Mouse (Mus musculus) right cerebral cortex, postnatal 25 days (tissue): Measurements from ENCODE around the gene Ino80.
"Not testable (repeated sequence)": the region's sequence is repeated elsewhere in the genome, so short reads cannot be mapped to it uniquely, and the experiment has no call there.

ENCODE experiments used
- DNase-seq: peaks from one replicate; pipeline ENCODE4 v3.0.0; 2022

The Ino80 gene

DNA sequence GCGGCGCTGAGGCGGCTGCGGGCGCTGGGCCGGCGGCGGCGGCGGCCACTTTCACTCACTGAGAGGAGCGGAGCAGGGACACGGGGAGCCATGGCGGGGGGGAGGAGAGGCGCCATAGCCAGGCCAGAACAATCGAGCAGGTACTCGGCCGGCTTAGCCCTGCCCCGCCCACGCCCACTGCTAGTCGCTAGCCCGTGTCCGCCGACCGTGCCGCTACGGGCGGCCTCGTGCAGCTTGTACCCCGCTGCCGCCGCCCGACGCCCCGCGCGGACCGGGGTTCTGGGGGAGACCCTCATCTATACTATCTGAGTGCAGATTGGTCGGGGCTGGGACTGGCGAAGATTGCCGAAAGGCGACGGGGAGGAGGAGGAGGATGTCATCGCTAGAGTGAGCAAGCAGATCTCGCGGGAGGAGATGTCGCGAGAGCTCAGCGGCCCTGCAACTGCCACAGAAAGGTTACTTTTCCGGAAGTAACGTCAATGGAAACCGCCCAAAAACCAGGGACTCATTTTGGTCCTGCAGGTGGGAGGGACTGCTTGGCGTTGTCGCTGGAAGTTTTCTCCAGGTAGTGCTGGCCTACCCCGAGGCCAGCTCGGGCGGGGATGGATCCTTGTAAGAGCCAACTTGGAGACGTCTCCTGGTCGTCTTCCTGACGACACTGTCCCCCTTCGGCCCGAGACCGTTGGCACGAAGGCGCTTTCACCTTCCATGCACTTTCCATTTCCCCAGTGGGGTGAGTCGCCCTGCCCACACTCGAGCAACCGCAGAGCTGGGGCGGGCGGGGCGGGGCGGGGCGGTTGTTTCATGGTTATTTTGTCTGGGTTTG, at the start of gene Ino80:
Ino80 (minus strand) TSS at position 117 of the 826 bp plus-strand sequence.
- peak; percentile 98 for DNase-seq

DNA sequence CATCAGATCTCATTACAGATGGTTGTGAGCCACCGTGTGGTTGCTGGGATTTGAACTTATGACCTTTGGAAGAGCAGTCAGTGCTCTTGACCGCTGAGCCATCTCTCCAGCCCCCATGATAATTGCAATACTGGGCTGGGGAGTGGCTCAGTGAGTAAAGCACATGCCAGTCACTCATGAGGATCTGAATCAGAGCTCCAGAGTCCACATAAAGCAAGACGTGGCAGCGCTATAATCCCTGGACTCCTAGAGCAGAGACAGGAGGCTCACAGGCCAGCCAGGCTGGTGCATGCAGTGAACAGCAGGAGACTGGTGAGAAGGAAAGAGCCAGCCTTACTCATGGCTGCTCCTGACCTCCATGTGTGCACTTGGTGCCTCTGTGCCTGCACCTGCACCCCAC, 47.9 kb upstream of the Ino80 start:
- no peak for DNase-seq

DNA sequence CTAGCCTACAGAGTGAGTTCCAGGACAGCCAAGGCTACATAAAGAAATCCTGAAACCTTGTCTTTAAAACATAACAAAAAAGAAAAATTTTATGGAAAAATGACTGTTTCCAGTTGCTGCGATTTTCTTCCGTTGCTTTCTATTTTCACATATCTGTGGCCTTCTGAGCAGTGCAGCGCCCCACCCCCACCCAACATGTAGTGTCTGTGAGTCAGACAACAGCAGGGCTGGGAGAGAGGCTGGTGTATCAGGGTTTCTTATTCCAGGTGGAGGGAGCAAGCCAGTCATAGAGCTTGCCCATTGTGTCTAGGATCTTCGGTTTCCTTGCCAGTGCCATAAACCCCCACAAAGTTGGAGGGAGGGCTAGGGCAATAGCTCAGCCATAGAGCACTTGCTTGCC, 46.3 kb upstream of the Ino80 start:
- no peak for DNase-seq

DNA sequence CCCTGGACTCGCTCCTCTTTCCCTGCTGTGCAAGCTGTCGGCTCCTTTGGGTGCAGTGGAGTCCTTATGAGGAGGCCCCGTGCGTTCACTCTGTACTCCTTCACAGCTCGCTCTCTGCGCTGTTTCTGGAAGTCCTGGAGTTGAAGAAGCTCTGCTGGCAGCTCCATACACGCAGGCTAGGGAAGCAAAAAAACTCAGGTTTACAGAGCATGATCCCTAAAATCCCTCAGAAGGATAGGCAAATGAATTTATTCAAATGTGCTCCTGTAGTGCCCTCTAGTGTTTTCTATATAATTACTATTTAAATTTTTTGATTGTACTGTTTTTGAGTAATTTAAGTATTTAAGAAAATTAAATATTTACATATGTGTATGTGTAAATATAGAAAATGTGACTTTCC, 43.1 kb upstream of the Ino80 start:
- peak; percentile 9 for DNase-seq

DNA sequence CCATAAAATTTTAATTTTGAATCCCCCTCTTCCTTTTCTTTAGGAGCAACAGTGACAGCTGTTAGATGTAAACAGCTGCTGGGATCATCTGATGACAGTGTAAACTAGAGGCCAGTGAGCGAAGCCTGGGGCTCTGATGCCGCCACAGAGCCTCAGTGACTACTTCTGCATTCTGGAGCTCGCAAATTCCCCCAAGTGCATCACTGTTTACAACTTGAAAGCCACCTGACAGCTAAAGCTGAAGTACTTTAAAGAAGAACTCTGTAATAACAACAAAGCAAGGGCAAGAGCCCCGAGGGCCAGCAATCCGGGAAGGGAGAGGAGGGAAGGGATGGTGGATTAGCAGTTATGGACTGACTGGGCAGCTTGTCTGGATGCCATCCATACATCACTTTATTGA, 39.3 kb upstream of the Ino80 start:
- DNase-seq: no peak

DNA sequence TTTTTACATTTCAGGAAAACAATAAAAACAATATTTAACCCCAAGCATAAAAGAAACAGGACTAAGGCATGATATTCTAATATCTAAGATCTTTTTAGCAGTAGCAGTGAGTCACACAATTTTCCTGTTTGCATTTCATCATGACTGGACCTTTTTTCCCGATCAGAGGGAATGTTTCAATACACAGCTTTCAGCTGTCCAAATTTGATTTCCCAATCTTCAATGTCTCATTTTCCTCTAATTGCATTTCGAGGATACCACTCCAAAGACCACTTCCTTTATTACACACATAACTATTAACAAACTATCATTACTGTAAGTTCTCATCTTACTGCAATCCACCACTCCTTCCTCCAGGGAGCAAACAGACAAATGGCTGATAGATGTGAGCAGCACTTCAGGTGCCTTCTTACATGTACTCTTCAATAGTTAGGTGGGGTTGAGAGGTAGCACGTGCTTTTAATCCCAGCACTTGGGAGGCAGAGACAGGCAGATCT, 36.6 kb upstream of the Ino80 start:
- DNase-seq: no peak

DNA sequence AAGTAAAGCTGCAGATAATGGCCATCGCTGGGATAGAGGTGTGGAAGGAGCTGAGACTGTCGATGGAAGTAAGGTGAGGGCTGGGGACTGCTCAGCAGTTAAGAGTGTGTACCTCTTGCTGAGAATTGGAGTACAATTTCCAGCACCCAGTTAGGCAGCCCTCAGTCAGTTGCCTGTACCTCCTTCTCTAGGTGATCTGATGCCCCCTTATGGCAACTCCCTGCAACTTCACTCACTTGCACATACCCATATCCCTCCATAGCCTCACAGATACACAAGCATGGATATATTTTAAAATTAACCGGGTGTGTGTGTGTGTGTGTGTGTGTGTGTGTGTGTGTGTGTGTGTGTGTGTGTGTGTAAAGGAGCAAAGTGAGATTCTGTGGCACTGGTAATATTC, 34.8 kb upstream of the Ino80 start:
- DNase-seq: no peak

DNA sequence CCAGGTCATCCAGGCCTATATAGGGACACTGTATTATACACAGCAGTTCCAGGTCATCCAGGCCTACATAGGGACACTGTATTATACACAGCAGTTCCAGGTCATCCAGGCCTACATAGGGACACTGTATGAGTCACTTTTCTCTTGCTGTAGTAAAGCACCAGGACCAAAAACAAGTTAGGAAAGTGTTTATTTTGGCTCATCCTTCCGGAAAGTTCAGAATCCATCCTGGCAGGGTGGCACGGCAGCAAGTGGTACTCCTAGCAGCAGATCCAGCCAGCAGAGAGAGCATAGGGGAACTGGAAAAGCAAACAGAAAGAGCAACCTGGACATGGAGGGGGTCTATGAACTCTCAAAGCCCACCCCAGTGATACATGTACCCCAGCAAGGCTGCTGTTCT, 33.4 kb upstream of the Ino80 start:
- no peak for DNase-seq

DNA sequence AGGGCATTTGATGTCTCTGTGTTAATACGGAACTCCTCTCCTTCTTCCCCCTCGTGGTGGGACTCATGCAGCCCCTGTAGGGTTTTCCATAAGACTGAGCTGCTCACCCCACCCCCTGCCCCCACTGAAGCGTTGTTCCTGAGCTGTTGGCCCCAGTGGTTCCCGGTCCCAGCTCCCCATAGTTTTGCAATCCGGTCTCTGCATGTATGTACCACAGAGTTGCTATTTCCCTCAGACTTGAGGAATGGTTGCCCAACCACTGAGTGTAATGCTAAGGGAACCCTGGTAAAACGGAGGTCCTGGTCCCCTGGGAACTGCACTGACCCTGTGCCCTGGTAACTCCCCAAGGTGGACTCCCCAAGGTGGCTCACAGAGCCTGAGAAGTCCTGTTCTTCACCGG, 31.0 kb upstream of the Ino80 start:
- DNase-seq: not testable (repeated sequence)

DNA sequence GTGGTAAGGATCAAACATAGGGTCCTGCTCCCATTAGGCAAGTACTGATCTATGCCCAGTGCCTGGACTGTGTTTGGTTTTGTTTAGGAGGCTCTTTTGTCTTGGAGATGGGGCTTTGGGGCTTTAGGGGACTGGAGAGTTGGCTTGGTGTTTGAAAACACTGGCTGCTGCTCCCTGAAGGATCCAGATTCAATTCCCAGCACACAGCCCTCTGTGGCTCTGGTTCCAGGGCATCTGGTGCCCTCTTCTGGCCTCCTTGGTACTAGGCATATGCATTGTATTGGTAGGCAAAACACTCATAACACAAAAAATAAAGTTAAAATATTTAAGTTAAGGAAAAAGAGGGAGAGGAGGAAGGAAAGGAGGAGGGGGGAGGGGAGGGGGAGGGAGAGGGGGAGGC, 29.6 kb upstream of the Ino80 start:
- DNase-seq: no peak

DNA sequence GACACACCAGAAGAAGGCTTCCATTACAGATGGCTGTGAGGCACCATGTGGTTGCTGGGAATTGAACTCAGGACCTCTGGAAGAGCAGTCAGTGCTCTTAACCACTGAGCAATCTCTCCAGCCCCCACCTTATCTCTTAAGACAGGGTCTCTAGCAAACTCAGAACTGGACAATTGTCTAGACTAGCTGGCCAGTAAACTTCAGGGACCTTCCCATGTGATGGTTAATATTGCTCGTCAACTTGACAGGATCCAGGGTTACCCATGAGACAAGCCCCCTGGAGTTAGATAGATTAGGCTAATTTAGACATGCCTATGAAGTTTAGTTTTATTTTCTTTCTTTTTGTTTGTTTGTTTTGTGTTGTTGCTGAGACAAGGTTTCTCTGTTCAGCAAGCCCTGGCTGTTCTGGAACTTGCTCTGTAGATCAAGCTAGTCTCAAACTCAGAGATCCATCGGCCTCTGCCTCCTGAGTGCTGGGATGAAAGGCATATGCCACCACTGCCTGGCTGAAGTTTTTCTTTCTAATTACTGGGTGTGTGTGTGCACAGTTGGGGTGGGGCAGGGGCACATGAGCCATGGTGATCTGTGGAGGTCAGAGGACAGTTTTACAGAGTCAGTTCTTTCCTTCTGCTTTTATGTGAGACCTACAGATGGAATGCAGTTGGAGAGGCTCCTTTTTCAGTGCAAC, 23.6 kb upstream of the Ino80 start:
- no peak for DNase-seq

DNA sequence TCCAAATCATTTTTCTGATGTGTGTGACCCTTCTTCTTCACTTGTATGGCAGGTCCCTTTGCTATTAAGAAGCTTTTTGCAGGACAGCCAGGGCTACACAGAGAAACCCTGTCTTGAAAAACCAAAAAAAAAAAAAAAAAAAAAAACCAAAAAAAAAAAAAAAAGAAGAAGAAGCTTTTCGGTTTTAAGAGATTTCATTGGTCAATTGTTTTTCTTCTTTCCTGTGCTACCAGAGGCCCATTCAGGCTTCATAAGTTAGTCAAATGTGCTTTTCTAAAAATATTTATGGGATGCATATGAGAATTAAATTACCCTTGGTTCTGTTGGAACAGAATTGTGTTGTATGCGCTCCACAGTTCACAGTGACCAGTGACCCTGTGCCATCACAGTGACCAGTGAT, 21.4 kb upstream of the Ino80 start:
- no peak for DNase-seq

DNA sequence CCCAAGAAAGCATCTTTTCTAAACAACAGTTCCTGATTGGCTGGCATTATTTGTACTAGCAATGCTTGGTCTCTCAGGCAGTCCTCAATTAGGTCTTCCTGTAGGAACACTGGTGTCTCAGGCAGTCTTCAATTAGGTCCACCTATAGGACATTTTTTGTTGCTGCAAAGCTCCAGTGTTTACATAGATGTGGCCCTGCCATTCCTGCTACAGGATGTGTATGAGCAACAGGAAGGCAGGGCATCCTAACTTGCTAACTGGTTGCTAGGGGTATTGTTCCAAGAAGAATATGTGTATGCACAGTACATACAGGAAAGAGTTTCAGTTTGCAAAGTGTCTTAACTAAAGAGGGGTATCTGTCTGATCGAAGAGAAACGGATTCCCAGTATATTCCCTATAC, 18.6 kb upstream of the Ino80 start:
- DNase-seq: no peak

DNA sequence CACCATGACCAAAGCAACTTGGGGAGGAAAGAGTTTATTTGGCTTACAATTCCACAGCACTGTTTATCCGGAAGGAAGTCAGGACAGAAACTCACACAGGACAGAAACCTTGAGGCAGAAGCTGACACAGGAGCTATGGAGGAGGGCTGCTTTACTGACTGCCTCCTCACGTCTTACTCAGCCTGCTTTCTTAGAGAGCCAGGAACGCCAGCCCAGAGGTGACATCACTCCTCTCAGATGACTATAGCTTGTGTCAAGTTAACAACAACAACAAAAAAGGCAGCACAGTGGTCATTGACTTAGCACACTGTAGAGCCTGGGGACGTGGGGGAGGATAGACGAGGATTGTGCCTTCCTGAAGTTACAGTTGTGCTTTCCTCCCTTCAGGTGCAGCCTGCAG, 14.5 kb upstream of the Ino80 start:
- DNase-seq: no peak

DNA sequence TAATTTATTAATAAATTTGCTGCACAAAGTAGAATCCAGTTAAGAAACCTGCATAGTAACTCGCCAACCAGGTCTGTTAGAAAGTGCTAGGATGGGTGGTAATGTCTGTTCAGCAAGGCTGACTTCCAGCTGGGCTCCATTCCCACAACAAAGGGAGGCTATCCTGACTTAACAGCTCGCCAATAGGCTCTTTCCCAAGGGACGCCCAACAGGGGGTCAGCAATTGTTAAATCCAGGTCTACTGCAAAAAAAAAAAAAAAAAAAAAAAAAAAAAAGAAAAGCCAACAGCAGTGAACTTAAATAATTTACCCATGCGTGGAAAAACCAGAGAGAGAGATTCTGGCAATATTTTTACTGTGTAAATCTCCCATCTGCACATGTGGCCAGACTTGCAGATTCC, 9.0 kb upstream of the Ino80 start:
- DNase-seq: no peak

DNA sequence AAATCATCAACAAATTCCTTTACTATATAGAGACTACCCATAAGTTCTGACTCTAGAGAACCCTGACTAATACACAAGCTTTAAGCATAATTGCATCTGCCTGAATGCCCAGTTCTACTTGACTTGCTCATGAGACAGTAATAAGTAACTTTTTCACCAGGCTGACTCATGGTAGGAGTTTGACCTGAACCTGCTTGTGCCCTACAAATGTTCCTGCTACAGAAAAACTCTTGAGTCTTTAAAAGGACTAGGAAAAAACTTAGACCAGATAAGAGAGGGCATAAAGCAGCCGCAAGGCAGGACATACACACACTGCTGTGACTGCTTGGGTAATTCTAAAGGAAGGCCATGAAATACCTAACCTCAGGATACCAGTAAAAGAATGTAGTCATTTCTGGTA, 4.8 kb upstream of the Ino80 start:
- DNase-seq: no peak

DNA sequence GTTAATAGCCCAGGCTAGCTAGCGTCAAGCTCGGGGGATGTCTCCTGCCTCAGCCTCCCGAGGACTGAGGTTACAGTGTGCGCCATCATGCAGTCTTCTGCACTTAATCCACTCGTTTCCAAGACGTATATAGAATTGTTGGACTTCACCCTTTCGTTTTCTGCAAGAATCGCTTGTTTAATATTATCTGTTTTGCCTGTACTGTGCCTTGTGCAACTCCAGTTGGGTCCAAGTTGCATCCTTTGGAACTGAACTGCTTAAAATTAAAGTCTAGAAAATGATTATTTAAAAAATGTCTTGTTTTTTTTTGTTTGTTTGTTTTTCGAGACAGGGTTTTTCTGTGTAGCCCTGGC, 886 bp upstream of the Ino80 start:
- DNase-seq: no peak

DNA sequence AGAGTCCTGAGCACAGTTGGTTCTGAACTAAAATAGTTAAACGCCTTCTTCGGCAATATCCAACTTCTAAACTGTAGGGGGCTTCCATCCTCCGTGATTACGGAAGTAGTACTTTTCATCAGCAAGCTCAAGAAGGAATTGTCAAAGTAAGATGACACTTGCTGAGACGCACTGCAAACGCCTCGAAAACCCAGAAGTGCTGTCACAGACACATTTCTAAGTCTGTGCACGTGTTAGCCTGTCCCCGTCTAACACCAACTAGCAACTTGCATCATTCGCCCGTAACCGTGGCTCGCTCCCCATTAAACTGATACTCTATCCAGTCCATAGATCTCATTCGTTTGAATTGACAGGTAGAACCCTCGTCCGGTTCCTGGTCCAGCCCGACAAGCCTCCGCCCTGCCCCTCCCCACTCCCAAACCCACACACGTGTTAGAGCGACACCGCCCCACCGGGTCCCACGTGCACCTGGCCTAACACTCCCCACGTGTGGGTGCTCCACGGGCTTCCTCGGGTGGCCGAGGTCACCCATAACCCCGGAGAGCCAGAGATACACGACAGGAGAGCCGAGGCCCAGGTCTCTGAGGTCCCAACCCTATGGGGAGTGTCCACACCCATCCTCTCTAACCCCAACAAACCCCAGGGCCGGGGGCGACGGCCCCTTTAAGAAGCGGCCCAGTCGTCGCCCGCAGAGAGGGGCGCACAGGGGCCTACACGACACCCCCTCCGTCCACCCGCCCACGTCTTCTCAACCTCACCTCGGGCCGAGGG, 681 bp downstream of the Ino80 start:
- peak; percentile 72 for DNase-seq

DNA sequence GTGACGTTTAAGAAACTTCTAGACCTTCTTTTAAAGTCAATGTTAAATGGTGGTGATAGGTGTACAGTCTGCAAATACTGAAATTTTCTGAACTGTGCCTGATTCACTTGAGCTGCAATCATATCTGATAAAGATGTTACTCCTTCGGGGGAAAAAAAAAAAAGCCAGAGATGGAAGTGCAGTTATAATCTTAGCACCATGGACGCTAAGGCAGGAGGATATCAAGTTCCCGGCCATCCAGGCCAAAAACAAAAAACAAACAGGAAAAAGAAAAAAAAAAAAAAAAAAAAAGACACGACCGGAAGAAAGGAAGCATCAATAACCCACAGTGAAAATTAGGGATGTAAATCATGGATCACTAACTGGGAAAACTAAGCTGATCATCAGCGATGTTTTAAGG, 1.3 kb downstream of the Ino80 start:
- no peak for DNase-seq

DNA sequence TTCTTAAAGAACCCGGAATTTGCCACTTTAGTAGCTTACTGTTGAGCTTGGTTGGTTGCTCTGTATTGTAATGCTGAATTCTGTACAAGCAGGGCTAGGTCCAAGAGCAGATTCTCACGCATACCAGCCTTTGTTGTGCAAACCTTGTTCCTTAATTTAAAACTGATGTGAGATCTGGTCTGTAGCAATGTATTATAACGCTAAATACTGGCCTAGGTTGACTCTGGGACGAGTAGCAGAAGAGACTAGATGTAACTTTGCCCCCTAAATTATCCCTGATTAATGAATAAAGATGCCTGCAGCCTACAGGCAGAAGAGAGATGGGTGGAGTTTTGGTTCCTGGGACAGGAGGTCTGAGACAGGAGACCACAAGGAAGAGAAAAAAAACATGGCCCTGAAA, 13.5 kb downstream of the Ino80 start:
- no peak for DNase-seq

DNA sequence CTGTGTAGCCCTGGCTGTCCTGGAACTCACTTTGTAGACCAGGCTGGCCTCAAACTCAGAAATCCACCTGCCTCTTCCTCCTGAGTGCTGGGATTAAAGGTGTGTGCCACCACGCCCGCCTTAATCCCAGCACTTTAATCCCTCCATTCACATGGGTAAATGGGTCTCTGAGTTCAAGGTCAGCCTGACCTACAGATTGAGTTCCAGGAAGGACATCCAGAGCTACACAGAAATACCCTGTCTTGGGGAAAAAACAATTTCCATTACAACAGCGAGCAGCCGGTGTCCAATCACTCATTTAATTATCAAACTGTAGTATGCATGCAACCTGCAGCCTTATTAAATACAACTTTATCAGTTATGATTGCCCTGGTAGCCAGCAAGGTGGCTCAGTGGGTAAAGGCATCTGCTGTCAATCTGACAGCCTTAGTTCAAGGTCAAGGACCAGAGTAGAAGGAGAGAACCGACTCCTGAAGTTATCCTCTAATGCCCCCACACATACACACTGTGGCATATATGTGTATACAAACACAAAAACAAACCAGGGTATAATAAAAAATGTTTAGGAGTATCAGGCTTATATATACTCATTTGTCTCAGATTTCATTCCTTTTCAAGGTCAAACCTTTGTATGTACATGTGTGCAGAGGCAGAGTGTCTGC, 14.2 kb downstream of the Ino80 start:
- no peak for DNase-seq

DNA sequence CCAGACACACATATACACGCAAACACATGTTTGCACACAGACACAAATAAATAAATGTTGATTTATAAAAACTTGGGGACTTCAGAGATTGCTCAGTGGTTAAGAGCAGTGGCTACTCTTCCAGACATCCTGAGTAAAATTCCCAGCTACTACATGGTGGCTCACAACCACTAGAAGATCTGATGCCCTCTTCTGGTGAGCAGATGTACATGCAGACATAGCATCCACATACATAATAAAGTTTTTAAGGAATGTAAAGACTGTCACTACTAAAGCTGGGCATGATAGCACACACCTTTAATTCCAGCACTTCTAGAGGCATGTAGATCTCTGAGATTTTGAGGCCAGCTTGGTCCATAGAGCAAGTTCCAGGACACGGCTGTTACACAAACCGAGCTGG, 16.5 kb downstream of the Ino80 start:
- DNase-seq: no peak

DNA sequence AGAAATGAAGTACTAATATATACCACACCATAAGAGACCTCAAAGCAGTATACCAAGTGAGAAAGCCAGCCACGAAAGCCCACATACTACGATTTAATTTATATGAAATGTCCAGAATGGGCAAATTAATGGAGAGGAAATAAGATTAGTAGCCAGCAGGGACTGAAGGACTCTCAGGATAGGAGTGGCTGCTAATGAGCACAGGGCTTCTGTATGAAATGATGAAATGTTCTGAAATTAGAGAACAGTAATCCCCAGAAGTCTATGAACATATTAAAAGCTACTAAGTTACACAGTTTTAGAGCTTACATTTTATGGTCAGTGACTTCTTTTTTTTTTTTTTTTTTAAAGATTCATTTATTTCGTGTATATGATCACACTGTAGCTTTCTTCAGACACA, 22.9 kb downstream of the Ino80 start:
- DNase-seq: no peak
